Mouse (Mus musculus): Measurements from ENCODE around the gene Lmbrd2.

DNA sequence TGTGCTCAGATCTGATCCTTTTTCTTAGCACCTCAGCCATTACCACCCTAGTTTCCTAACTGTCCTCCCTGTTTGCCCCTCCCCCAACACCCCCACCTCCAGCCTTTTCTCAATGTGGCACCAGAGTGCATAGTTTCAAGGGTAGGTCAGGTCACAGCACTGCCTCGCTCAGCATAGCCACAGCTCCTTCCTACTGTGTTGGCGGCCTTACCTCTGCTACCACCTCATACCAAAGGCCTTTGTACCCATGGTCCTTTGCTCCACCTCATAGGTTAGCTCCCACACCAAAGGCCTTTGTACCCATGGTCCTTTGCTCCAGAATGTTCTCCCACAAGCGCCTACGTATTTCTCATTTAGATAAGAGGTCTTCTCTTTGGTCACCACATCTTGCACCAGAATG, 21.5 kb upstream of the Lmbrd2 start:
- TF ChIP-seq POLR2A (IDR thresholded peaks at IDR 0.05; ENCODE audit: control insufficient read depth, low read depth, low read length): no peak
- no peak for TF ChIP-seq CTCF (IDR thresholded peaks at IDR 0.05; ENCODE audit: control insufficient read depth, insufficient read depth, insufficient replicate concordance, low read depth, low read length)

Data from testis, adult 2 months (tissue).